Mouse (Mus musculus) stomach, embryonic 15.5 days (tissue): ENCODE measurements around the gene Aldh2. TPM values are rescaled to one million over a fixed set of nuclear protein-coding genes. Genes with fewer than 3 reads are reported as not detected.
"Not testable (repeated sequence)": the region's sequence is repeated elsewhere in the genome, so short reads cannot be mapped to it uniquely, and the experiment has no call there.

Experiments
- ATAC-seq: fragments of 200-750 bp; cut with Nextera tagmentation; 2 replicates; pipeline ENCODE4 v1.8.0; 2017; ENCODE audit warnings: low read depth, moderate number of reproducible peaks, moderate TSS enrichment; ENCODE audit not compliant: insufficient read depth, low FRiP score
- H3K27ac ChIP-seq: fragments of 300-500 bp; sonication (generic); 2 replicates; pipeline ENCODE4 v1.5.1; 2015; ENCODE audit warnings: mild to moderate bottlenecking, inconsistent platforms
- H3K27me3 ChIP-seq: fragments of 300-500 bp; sonication (generic); replicated peaks from 2 replicates; pipeline ENCODE4 v1.6.1; 2015; ENCODE audit warnings: inconsistent platforms
- H3K36me3 ChIP-seq: fragments of 300-500 bp; sonication (generic); 2 replicates; pipeline ENCODE4 v1.6.1; 2015; ENCODE audit warnings: inconsistent platforms
- H3K4me1 ChIP-seq: fragments of 300-500 bp; sonication (generic); 2 replicates; pipeline ENCODE4 v1.6.1; 2015; ENCODE audit warnings: inconsistent platforms
- H3K4me2 ChIP-seq: fragments of 300-500 bp; sonication (generic); 2 replicates; pipeline ENCODE4 v1.6.1; 2015; ENCODE audit warnings: mild to moderate bottlenecking, inconsistent platforms
- H3K4me3 ChIP-seq: fragments of 300-500 bp; sonication (generic); replicated peaks from 2 replicates; pipeline ENCODE4 v1.5.1; 2015; ENCODE audit warnings: inconsistent platforms
- H3K9ac ChIP-seq: fragments of 300-500 bp; sonication (generic); 2 replicates; pipeline ENCODE4 v1.6.1; 2015; ENCODE audit warnings: inconsistent platforms
- H3K9me3 ChIP-seq: fragments of 300-500 bp; sonication (generic); 2 replicates; pipeline ENCODE4 v1.6.1; 2016; ENCODE audit warnings: inconsistent platforms
- whole genome bisulfite sequencing: fragments of 180-500 bp; shearing (Covaris S2); methylation state at CpG from one replicate; pipeline ENCODE4 v1.1.7; 2015; 5-methylcytosine and 5-hydroxymethylcytosine counted together
- polyA plus RNA-seq: library from polyadenylated mRNA; unstranded; fragments of >200 nt; fragmentation: Nextera tagmentation; extraction: Ambion mirVana; gene quantifications from 2 replicates; pipeline ENCODE4 v1.2.1, GENCODE M21; 2015

The Aldh2 gene
- polyA plus RNA-seq: 196 and 206 TPM in 2 replicates

GRCm38 (mm10) chr5:121593451-121594401, at the start of gene Aldh2:
Aldh2 (minus strand) TSS chr5:121593824.
- Histone ChIP-seq H3K9ac (peak within 1 kb of the TSS; percentile 68), H3K36me3 (no peaks in the 10 kb centered on the region), H3K4me3 (peak within 1 kb of the TSS; percentile 70), H3K4me1 (peaks cover 6% of the 10 kb centered on the region; the same call in 1 of the 2 replicates), H3K27me3 (no peaks in the 10 kb centered on the region), H3K27ac (peak within 1 kb of the TSS; percentile 71), H3K9me3 (no peaks in the 10 kb centered on the region), H3K4me2 (peak within 1 kb of the TSS; percentile 95)
- ATAC-seq: peak; percentile 88
- WGBS: 3% methylated on average over 47 of the region's 47 CpGs

GRCm38 (mm10) chr5:121639601-121640000, 46.0 kb upstream of the Aldh2 start:
- no peak for ATAC-seq
- Histone ChIP-seq H3K27ac (no peak overlapping the region), H3K9me3 (no peaks in the 10 kb centered on the region), H3K4me1 (no peaks in the 10 kb centered on the region), H3K4me2 (no peak overlapping the region), H3K36me3 (no peaks in the 10 kb centered on the region), H3K4me3 (no peak overlapping the region), H3K27me3 (no peaks in the 10 kb centered on the region), H3K9ac (no peak overlapping the region)
- 85% methylated on average over 9 of the region's 9 CpGs for WGBS

- Histone ChIP-seq H3K36me3 (no peaks in the 10 kb centered on the region), H3K4me1 (no peaks in the 10 kb centered on the region), H3K4me3 (no peak overlapping the region), H3K27ac (no peak overlapping the region), H3K27me3 (no peaks in the 10 kb centered on the region), H3K4me2 (no peak overlapping the region), H3K9ac (no peak overlapping the region), H3K9me3 (no peaks in the 10 kb centered on the region)
- ATAC-seq: no peak
- WGBS: 81% methylated on average over 6 of the region's 6 CpGs
Observed at GRCm38 (mm10) chr5:121637296-121637695, 43.7 kb upstream of the Aldh2 start.

- Histone ChIP-seq H3K4me1 (no peaks in the 10 kb centered on the region), H3K9ac (no peak overlapping the region), H3K9me3 (no peaks in the 10 kb centered on the region), H3K27ac (no peak overlapping the region), H3K36me3 (no peaks in the 10 kb centered on the region), H3K4me3 (no peak overlapping the region), H3K27me3 (no peaks in the 10 kb centered on the region), H3K4me2 (no peak overlapping the region)
- ATAC-seq: no peak
- WGBS: 88% methylated on average over 5 of the region's 5 CpGs
Observed at GRCm38 (mm10) chr5:121634668-121635067, 41.0 kb upstream of the Aldh2 start.

GRCm38 (mm10) chr5:121632804-121633203, 39.2 kb upstream of the Aldh2 start:
- no peak overlapping the region for H3K4me3 ChIP-seq
- ATAC-seq: no peak
- no peaks in the 10 kb centered on the region for H3K27me3 ChIP-seq
- H3K4me1 ChIP-seq: no peaks in the 10 kb centered on the region
- H3K4me2 ChIP-seq: no peak overlapping the region
- WGBS: 37% methylated on average over 3 of the region's 3 CpGs
- no peak overlapping the region for H3K27ac ChIP-seq
- H3K36me3 ChIP-seq: no peaks in the 10 kb centered on the region
- no peak overlapping the region for H3K9ac ChIP-seq
- no peaks in the 10 kb centered on the region for H3K9me3 ChIP-seq

- not testable (repeated sequence) for H3K9ac ChIP-seq, H3K4me1 ChIP-seq, H3K9me3 ChIP-seq, H3K27me3 ChIP-seq, H3K4me2 ChIP-seq, H3K27ac ChIP-seq, H3K36me3 ChIP-seq, H3K4me3 ChIP-seq, ATAC-seq
- 49% methylated on average over 9 of the region's 9 CpGs for WGBS
Observed at GRCm38 (mm10) chr5:121631106-121631647, 37.6 kb upstream of the Aldh2 start.

- no peaks in the 10 kb centered on the region for H3K36me3 ChIP-seq
- H3K27ac ChIP-seq: no peak overlapping the region
- no peak overlapping the region for H3K9ac ChIP-seq
- ATAC-seq: no peak
- no peaks in the 10 kb centered on the region for H3K27me3 ChIP-seq
- 4% methylated on average over 1 of the region's 1 CpGs for WGBS
- no peaks in the 10 kb centered on the region for H3K4me1 ChIP-seq
- no peak overlapping the region for H3K4me3 ChIP-seq
- no peak overlapping the region for H3K4me2 ChIP-seq
- H3K9me3 ChIP-seq: no peaks in the 10 kb centered on the region
Observed at GRCm38 (mm10) chr5:121627871-121628270, 34.2 kb upstream of the Aldh2 start.

- no peaks in the 10 kb centered on the region for H3K9me3 ChIP-seq
- no peak overlapping the region for H3K9ac ChIP-seq
- WGBS: 83% methylated on average over 3 of the region's 3 CpGs
- no peaks in the 10 kb centered on the region for H3K36me3 ChIP-seq
- ATAC-seq: no peak
- H3K27ac ChIP-seq: no peak overlapping the region
- no peak overlapping the region for H3K4me3 ChIP-seq
- H3K4me1 ChIP-seq: no peaks in the 10 kb centered on the region; the same call in 1 of the 2 replicates
- no peak overlapping the region for H3K4me2 ChIP-seq
- no peaks in the 10 kb centered on the region for H3K27me3 ChIP-seq
Observed at GRCm38 (mm10) chr5:121623241-121623640, 29.6 kb upstream of the Aldh2 start.

GRCm38 (mm10) chr5:121621102-121621501, 27.5 kb upstream of the Aldh2 start:
- 94% methylated on average over 5 of the region's 5 CpGs for WGBS
- H3K9ac ChIP-seq: no peak overlapping the region

GRCm38 (mm10) chr5:121618592-121619513, 25.2 kb upstream of the Aldh2 start, which contains the start of gene Acad12:
Acad12 (minus strand) TSS chr5:121618938.
- Histone ChIP-seq H3K4me1 (peaks cover 4% of the 10 kb centered on the region; the same call in 1 of the 2 replicates), H3K4me2 (peak within 1 kb of the TSS; percentile 59), H3K9ac (peak within 1 kb of the TSS; percentile 64), H3K27me3 (no peaks in the 10 kb centered on the region), H3K27ac (peak within 1 kb of the TSS; percentile 80), H3K4me3 (peak within 1 kb of the TSS; percentile 66), H3K9me3 (no peaks in the 10 kb centered on the region), H3K36me3 (no peaks in the 10 kb centered on the region)
- under 1% methylated on average over 58 of the region's 58 CpGs for WGBS
- peak; percentile 84 for ATAC-seq

More at GRCm38 (mm10) chr5:121621102-121621501, 27.5 kb upstream of the Aldh2 start:
- H3K4me3 ChIP-seq: no peak overlapping the region
- peaks cover 4% of the 10 kb centered on the region; the same call in 1 of the 2 replicates for H3K4me1 ChIP-seq
- no peak overlapping the region for H3K4me2 ChIP-seq
- H3K27me3 ChIP-seq: no peaks in the 10 kb centered on the region
- H3K9me3 ChIP-seq: no peaks in the 10 kb centered on the region
- no peak for ATAC-seq
- no peaks in the 10 kb centered on the region for H3K36me3 ChIP-seq
- no peak overlapping the region for H3K27ac ChIP-seq

GRCm38 (mm10) chr5:121614921-121615320, 21.3 kb upstream of the Aldh2 start:
- H3K9ac ChIP-seq, H3K27me3 ChIP-seq, H3K4me1 ChIP-seq, ATAC-seq, H3K4me3 ChIP-seq, H3K4me2 ChIP-seq, H3K9me3 ChIP-seq, H3K27ac ChIP-seq, H3K36me3 ChIP-seq: not testable (repeated sequence)
- 81% methylated on average over 3 of the region's 3 CpGs for WGBS
